Mouse (Mus musculus): ENCODE measurements at regions not wholly inside any gene's neighbourhood (a gene's known extent, or its start where the extent isn't known, plus 50 kb on each side); places are given as distances from the start of the nearest gene placed in this dataset.

GRCm38 (mm10) chr17:47112556-47113225, 102.3 kb upstream of the Ubr2 start:
- no peak for ATAC-seq (replicated peaks; ENCODE audit: low read depth, poor library complexity, severe bottlenecking)

- no peak for ATAC-seq (replicated peaks; ENCODE audit: low read depth, poor library complexity, severe bottlenecking)
Measured at GRCm38 (mm10) chr17:47110836-47111235, 100.5 kb upstream of the Ubr2 start.

GRCm38 (mm10) chr17:47104328-47104727, 94.0 kb upstream of the Ubr2 start:
- ATAC-seq (replicated peaks; ENCODE audit: low read depth, poor library complexity, severe bottlenecking) = no peak

- no peak for ATAC-seq (replicated peaks; ENCODE audit: low read depth, poor library complexity, severe bottlenecking)
Measured at GRCm38 (mm10) chr17:47095191-47095590, 84.8 kb upstream of the Ubr2 start.

GRCm38 (mm10) chr17:47092076-47092475, 81.7 kb upstream of the Ubr2 start:
- ATAC-seq (replicated peaks; ENCODE audit: low read depth, poor library complexity, severe bottlenecking) = no peak

GRCm38 (mm10) chr17:47089769-47090168, 79.4 kb upstream of the Ubr2 start:
- ATAC-seq (replicated peaks; ENCODE audit: low read depth, poor library complexity, severe bottlenecking) = no peak

GRCm38 (mm10) chr17:47069206-47069605, 58.9 kb upstream of the Ubr2 start:
- no peak for ATAC-seq (replicated peaks; ENCODE audit: low read depth, poor library complexity, severe bottlenecking)

- ATAC-seq (replicated peaks; ENCODE audit: low read depth, poor library complexity, severe bottlenecking) = no peak
Measured at GRCm38 (mm10) chr17:47065307-47065901, 55.0 kb upstream of the Ubr2 start.

GRCm38 (mm10) chr17:47064592-47065306, 54.4 kb upstream of the Ubr2 start:
- ATAC-seq (replicated peaks; ENCODE audit: low read depth, poor library complexity, severe bottlenecking) = no peak

- ATAC-seq (replicated peaks; ENCODE audit: low read depth, poor library complexity, severe bottlenecking) = no peak
Measured at GRCm38 (mm10) chr17:47064006-47064405, 53.6 kb upstream of the Ubr2 start.

GRCm38 (mm10) chr17:47061031-47061620, 50.8 kb upstream of the Ubr2 start:
- no peak for ATAC-seq (replicated peaks; ENCODE audit: low read depth, poor library complexity, severe bottlenecking)

Measured in common myeloid progenitor, adult 5-6 weeks (primary cell).